Mouse (Mus musculus): ENCODE data around the gene Ugt1a1. TPM values are rescaled to one million over a fixed set of nuclear protein-coding genes. Genes with fewer than 3 reads are reported as not detected.

The Ugt1a1 gene
- polyA plus RNA-seq, 1 experiment from 2014 or later: not detected

DNA sequence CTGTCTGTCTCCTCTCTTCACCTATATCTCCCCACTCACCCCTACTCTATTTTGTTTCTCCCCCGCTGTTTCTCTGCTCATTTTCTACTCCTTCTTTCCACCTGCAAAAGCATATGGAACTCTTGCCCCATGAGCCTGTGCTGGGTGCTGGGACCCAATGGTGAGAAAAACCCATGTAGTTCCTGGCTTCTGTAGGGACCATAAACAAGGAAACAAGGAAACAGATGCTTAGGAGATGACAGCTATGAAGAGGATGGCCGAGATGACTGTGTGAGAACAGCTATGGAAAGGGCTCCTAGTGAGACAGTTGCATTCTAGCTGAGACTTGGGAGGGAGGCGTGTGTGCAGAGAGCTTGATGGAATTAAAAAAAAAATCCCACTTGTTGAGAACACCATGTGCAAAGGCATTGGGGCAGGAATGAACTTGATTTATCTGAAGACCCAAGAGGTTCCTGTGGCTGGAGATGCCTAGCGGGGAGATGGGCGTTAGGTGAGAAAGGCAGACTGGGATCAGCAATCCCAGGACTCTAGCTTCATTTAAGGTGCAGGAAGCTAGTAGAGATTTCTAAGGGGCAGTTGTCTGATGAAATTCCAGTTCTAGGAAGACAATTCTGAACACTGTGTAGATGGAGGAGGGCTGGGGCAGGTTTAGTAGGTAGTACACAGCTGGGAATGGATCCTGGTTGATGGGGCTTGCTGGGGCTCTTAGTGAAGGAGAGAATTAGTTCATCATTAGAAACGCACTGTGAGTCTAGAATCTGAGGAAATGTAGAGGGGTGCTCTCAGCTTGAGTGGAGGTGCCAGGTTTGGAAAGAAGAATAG lies 19.4 kb downstream of the Ugt1a1 start:
- no peak overlapping the region for H3K4me2 ChIP-seq
- H3K36me3 ChIP-seq (ENCODE audit: control insufficient read depth, insufficient read depth, low read length): no peaks in the 10 kb centered on the region
- ATAC-seq (ENCODE audit: low FRiP score): no peak
- H3K9ac ChIP-seq (ENCODE audit: low read length): no peak overlapping the region
- no peak for DNase-seq (ENCODE audit: low spot score, missing footprints)
- H3K4me1 ChIP-seq (ENCODE audit: control insufficient read depth, insufficient read depth, low read length): no peaks in the 10 kb centered on the region
- H3K9me3 ChIP-seq (ENCODE audit: control insufficient read depth, low read length): peaks cover 100% of the 10 kb centered on the region
- no peak overlapping the region for H3K4me3 ChIP-seq (ENCODE audit: low read depth, low read length)
- H3K27ac ChIP-seq (ENCODE audit: low read depth, low read length): no peak overlapping the region
- 76% methylated on average over 6 of the region's 6 CpGs for WGBS
- H3K27me3 ChIP-seq (ENCODE audit: control insufficient read depth, insufficient read depth, low read length): no peaks in the 10 kb centered on the region

GRCm38 (mm10) chr1:88231803-88232499 lies 20.2 kb downstream of the Ugt1a1 start:
- Histone ChIP-seq H3K9me3 (ENCODE audit: control insufficient read depth, low read length) (peaks cover 97% of the 10 kb centered on the region), H3K27me3 (ENCODE audit: control insufficient read depth, insufficient read depth, low read length) (no peaks in the 10 kb centered on the region), H3K4me2 (no peak overlapping the region), H3K9ac (ENCODE audit: low read length) (no peak overlapping the region), H3K27ac (ENCODE audit: low read depth, low read length) (no peak overlapping the region), H3K4me1 (ENCODE audit: control insufficient read depth, insufficient read depth, low read length) (no peaks in the 10 kb centered on the region), H3K4me3 (ENCODE audit: low read depth, low read length) (no peak overlapping the region), H3K36me3 (ENCODE audit: control insufficient read depth, insufficient read depth, low read length) (no peaks in the 10 kb centered on the region)
- ATAC-seq (ENCODE audit: low FRiP score) (no peak), DNase-seq (ENCODE audit: low spot score, missing footprints) (no peak)
- WGBS: 67% methylated on average over 7 of the region's 7 CpGs

- no peak overlapping the region for H3K4me3 ChIP-seq (ENCODE audit: low read depth, low read length)
- no peak for ATAC-seq (ENCODE audit: low FRiP score)
- no peaks in the 10 kb centered on the region for H3K27me3 ChIP-seq (ENCODE audit: control insufficient read depth, insufficient read depth, low read length)
- H3K36me3 ChIP-seq (ENCODE audit: control insufficient read depth, insufficient read depth, low read length): no peaks in the 10 kb centered on the region
- no peak overlapping the region for H3K4me2 ChIP-seq
- DNase-seq (ENCODE audit: low spot score, missing footprints): no peak
- WGBS: 55% methylated on average over 3 of the region's 3 CpGs
- no peak overlapping the region for H3K9ac ChIP-seq (ENCODE audit: low read length)
- H3K27ac ChIP-seq (ENCODE audit: low read depth, low read length): no peak overlapping the region
- no peaks in the 10 kb centered on the region for H3K4me1 ChIP-seq (ENCODE audit: control insufficient read depth, insufficient read depth, low read length)
- peaks cover 97% of the 10 kb centered on the region for H3K9me3 ChIP-seq (ENCODE audit: control insufficient read depth, low read length)
These were observed 21.1 kb downstream of the Ugt1a1 start for GRCm38 (mm10) chr1:88232664-88233380.

GRCm38 (mm10) chr1:88233421-88234247 lies 21.9 kb downstream of the Ugt1a1 start:
- 0 out of 2 replicates have a peak, but pooled peaks have one; percentile 4 for ATAC-seq (ENCODE audit: low FRiP score)
- Histone ChIP-seq H3K4me3 (ENCODE audit: low read depth, low read length) (no peak overlapping the region), H3K4me1 (ENCODE audit: control insufficient read depth, insufficient read depth, low read length) (no peaks in the 10 kb centered on the region), H3K27ac (ENCODE audit: low read depth, low read length) (no peak overlapping the region), H3K9ac (ENCODE audit: low read length) (no peak overlapping the region), H3K9me3 (ENCODE audit: control insufficient read depth, low read length) (peaks cover 97% of the 10 kb centered on the region), H3K36me3 (ENCODE audit: control insufficient read depth, insufficient read depth, low read length) (no peaks in the 10 kb centered on the region), H3K4me2 (no peak overlapping the region), H3K27me3 (ENCODE audit: control insufficient read depth, insufficient read depth, low read length) (no peaks in the 10 kb centered on the region)
- no peak for DNase-seq (ENCODE audit: low spot score, missing footprints)
- 69% methylated on average over 14 of the region's 14 CpGs for WGBS

GRCm38 (mm10) chr1:88234248-88234610 lies 22.5 kb downstream of the Ugt1a1 start:
- ATAC-seq (ENCODE audit: low FRiP score) (no peak), DNase-seq (ENCODE audit: low spot score, missing footprints) (no peak)
- H3K4me2 ChIP-seq: no peak overlapping the region
- H3K9ac ChIP-seq (ENCODE audit: low read length): no peak overlapping the region
- no peaks in the 10 kb centered on the region for H3K4me1 ChIP-seq (ENCODE audit: control insufficient read depth, insufficient read depth, low read length)
- H3K36me3 ChIP-seq (ENCODE audit: control insufficient read depth, insufficient read depth, low read length): no peaks in the 10 kb centered on the region
- WGBS: 64% methylated on average over 4 of the region's 4 CpGs
- H3K27ac ChIP-seq (ENCODE audit: low read depth, low read length): no peak overlapping the region
- H3K9me3 ChIP-seq (ENCODE audit: control insufficient read depth, low read length): peaks cover 97% of the 10 kb centered on the region
- H3K4me3 ChIP-seq (ENCODE audit: low read depth, low read length): no peak overlapping the region
- H3K27me3 ChIP-seq (ENCODE audit: control insufficient read depth, insufficient read depth, low read length): no peaks in the 10 kb centered on the region

DNA sequence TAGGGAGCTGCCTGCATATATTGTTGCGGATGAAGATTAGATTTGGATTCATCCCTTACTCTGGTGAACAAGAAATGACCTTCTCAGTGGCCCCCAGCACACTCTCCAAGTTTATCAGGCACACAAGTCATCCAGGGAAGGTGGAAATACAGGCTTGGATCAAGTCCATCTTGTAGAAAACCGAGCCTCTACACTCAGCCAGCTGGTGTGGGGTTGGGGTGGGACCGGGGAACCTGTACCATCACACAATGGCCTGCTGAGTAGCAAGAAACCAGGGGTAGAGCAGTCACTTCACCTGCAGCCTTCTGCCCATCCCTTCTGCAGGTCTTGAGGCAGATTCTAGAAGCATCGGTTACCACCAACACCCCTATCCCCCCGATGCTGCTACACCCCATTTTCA lies 22.9 kb downstream of the Ugt1a1 start:
- H3K27me3 ChIP-seq (ENCODE audit: control insufficient read depth, insufficient read depth, low read length): no peaks in the 10 kb centered on the region
- no peak overlapping the region for H3K27ac ChIP-seq (ENCODE audit: low read depth, low read length)
- H3K9me3 ChIP-seq (ENCODE audit: control insufficient read depth, low read length): peaks cover 97% of the 10 kb centered on the region
- no peak overlapping the region for H3K9ac ChIP-seq (ENCODE audit: low read length)
- H3K4me2 ChIP-seq: no peak overlapping the region
- H3K4me1 ChIP-seq (ENCODE audit: control insufficient read depth, insufficient read depth, low read length): no peaks in the 10 kb centered on the region
- H3K4me3 ChIP-seq (ENCODE audit: low read depth, low read length): no peak overlapping the region
- H3K36me3 ChIP-seq (ENCODE audit: control insufficient read depth, insufficient read depth, low read length): no peaks in the 10 kb centered on the region
- WGBS: 38% methylated on average over 5 of the region's 5 CpGs
- ATAC-seq (ENCODE audit: low FRiP score) (no peak), DNase-seq (ENCODE audit: low spot score, missing footprints) (no peak)

- Histone ChIP-seq H3K36me3 (ENCODE audit: control insufficient read depth, insufficient read depth, low read length) (no peaks in the 10 kb centered on the region), H3K9me3 (ENCODE audit: control insufficient read depth, low read length) (peaks cover 97% of the 10 kb centered on the region), H3K27me3 (ENCODE audit: control insufficient read depth, insufficient read depth, low read length) (no peaks in the 10 kb centered on the region), H3K4me3 (ENCODE audit: low read depth, low read length) (no peak overlapping the region), H3K9ac (ENCODE audit: low read length) (no peak overlapping the region), H3K27ac (ENCODE audit: low read depth, low read length) (no peak overlapping the region), H3K4me2 (no peak overlapping the region), H3K4me1 (ENCODE audit: control insufficient read depth, insufficient read depth, low read length) (no peaks in the 10 kb centered on the region)
- DNase-seq (ENCODE audit: low spot score, missing footprints) (no peak), ATAC-seq (ENCODE audit: low FRiP score) (peak; percentile 3; the same call in 1 of the 2 replicates)
- 64% methylated on average over 11 of the region's 11 CpGs for WGBS
These were observed 23.5 kb downstream of the Ugt1a1 start for GRCm38 (mm10) chr1:88235046-88235893.

GRCm38 (mm10) chr1:88235894-88236415 lies 24.2 kb downstream of the Ugt1a1 start:
- no peak overlapping the region for H3K9ac ChIP-seq (ENCODE audit: low read length)
- no peaks in the 10 kb centered on the region for H3K27me3 ChIP-seq (ENCODE audit: control insufficient read depth, insufficient read depth, low read length)
- H3K4me2 ChIP-seq: no peak overlapping the region
- no peaks in the 10 kb centered on the region for H3K4me1 ChIP-seq (ENCODE audit: control insufficient read depth, insufficient read depth, low read length)
- H3K27ac ChIP-seq (ENCODE audit: low read depth, low read length): no peak overlapping the region
- ATAC-seq (ENCODE audit: low FRiP score): no peak
- H3K36me3 ChIP-seq (ENCODE audit: control insufficient read depth, insufficient read depth, low read length): 0 out of 2 replicates have a peak, but pooled peaks cover 2% of the 10 kb centered on the region
- no peak overlapping the region for H3K4me3 ChIP-seq (ENCODE audit: low read depth, low read length)
- peaks cover 97% of the 10 kb centered on the region for H3K9me3 ChIP-seq (ENCODE audit: control insufficient read depth, low read length)
- DNase-seq (ENCODE audit: low spot score, missing footprints): no peak
- 64% methylated on average over 4 of the region's 4 CpGs for WGBS
